Mouse (Mus musculus) thymus, adult 2 months (tissue): ENCODE data around the gene Hist3h2ba. TPM values are rescaled to one million over a fixed set of nuclear protein-coding genes. Genes with fewer than 3 reads are reported as not detected.

Experiments used
- DNase-seq: peaks from one replicate; pipeline ENCODE4 v3.0.0; 2021
- H3K27ac ChIP-seq: fragments of 200-500 bp; 2 replicates; pipeline ENCODE4 v1.5.1; 2012; ENCODE audit warnings: low read length, control low read depth; ENCODE audit not compliant: control insufficient read depth, insufficient read depth
- H3K27me3 ChIP-seq: fragments of 200-500 bp; 2 replicates; pipeline ENCODE4 v1.6.1; 2012; ENCODE audit warnings: mild to moderate bottlenecking, low read length, moderate library complexity, mixed read lengths; ENCODE audit not compliant: control insufficient read depth, insufficient read depth
- H3K36me3 ChIP-seq: fragments of 200-500 bp; 2 replicates; pipeline ENCODE4 v1.6.1; 2012; ENCODE audit warnings: mild to moderate bottlenecking, low read length, moderate library complexity; ENCODE audit not compliant: control insufficient read depth, insufficient read depth
- H3K4me1 ChIP-seq: fragments of 200-500 bp; replicated peaks from 2 replicates; pipeline ENCODE4 v1.6.1; 2012; ENCODE audit warnings: low read length; ENCODE audit not compliant: control insufficient read depth, insufficient read depth
- H3K4me3 ChIP-seq: fragments of 200-500 bp; 2 replicates; pipeline ENCODE4 v1.5.1; 2012; ENCODE audit warnings: mild to moderate bottlenecking, low read length, control low read depth, moderate library complexity; ENCODE audit not compliant: control insufficient read depth, insufficient read depth
- CTCF ChIP-seq: fragments of 200-500 bp; IDR thresholded peaks from 2 replicates; pipeline ENCODE4 v1.5.1; 2012; ENCODE audit warnings: mild to moderate bottlenecking, control low read depth, low read length, moderate library complexity, borderline replicate concordance; ENCODE audit not compliant: control insufficient read depth, poor library complexity, insufficient read depth; ENCODE audit errors: extremely low read depth
- POLR2A ChIP-seq: fragments of 200-500 bp; IDR thresholded peaks from 2 replicates; pipeline ENCODE4 v1.6.1; 2012; ENCODE audit warnings: mild to moderate bottlenecking, low read length, control low read depth, moderate library complexity; ENCODE audit not compliant: control insufficient read depth, poor library complexity, insufficient read depth; ENCODE audit errors: extremely low read depth
- WGBS: fragments of 180-500 bp; shearing (Covaris S2); methylation state at CpG from one replicate; pipeline ENCODE4 v1.1.7; 2018; 5-methylcytosine and 5-hydroxymethylcytosine counted together
- polyA plus RNA-seq: library from polyadenylated mRNA; depleted of rRNA; stranded (reverse); fragments of >200 nt; gene quantifications from 2 replicates; pipeline ENCODE4 v1.2.3, GENCODE M21; 2012

Hist3h2ba gene
- polyA plus RNA-seq, 1 experiment = 47.2 TPM

- Histone ChIP-seq H3K4me1 (peaks cover 36% of the 10 kb centered on the region), H3K27ac (peak overlapping the region; percentile 51), H3K36me3 (no peaks in the 10 kb centered on the region), H3K4me3 (peak overlapping the region; percentile 95), H3K27me3 (no peaks in the 10 kb centered on the region)
- WGBS = under 1% methylated on average over 21 of the region's 21 CpGs
- TF ChIP-seq CTCF = no peak
- no peak for TF ChIP-seq POLR2A
- no peak for DNase-seq
Measured at GRCm38 (mm10) chr11:58977607-58978026, 28.9 kb downstream of the Hist3h2ba start.

GRCm38 (mm10) chr11:58978027-58978705 lies 29.4 kb downstream of the Hist3h2ba start, which contains the start of gene Trim11:
Trim11 (plus strand) TSS chr11:58978093.
- peak; percentile 85 for TF ChIP-seq POLR2A
- no peak for TF ChIP-seq CTCF
- peak; percentile 75 for DNase-seq
- H3K4me1 ChIP-seq = peaks cover 40% of the 10 kb centered on the region
- no peaks in the 10 kb centered on the region for H3K27me3 ChIP-seq
- peak within 1 kb of the TSS; percentile 95 for H3K4me3 ChIP-seq
- under 1% methylated on average over 64 of the region's 64 CpGs for WGBS
- H3K27ac ChIP-seq = peak within 1 kb of the TSS; percentile 51
- H3K36me3 ChIP-seq = no peaks in the 10 kb centered on the region

- TF ChIP-seq CTCF (no peak), POLR2A (no peak)
Measured at GRCm38 (mm10) chr11:58978706-58979030, 29.9 kb downstream of the Hist3h2ba start.

GRCm38 (mm10) chr11:58979183-58979582 lies 30.5 kb downstream of the Hist3h2ba start:
- TF ChIP-seq CTCF (no peak), POLR2A (no peak)
- no peak for DNase-seq
- Histone ChIP-seq H3K27me3 (no peaks in the 10 kb centered on the region), H3K4me3 (peak overlapping the region; percentile 95), H3K36me3 (no peaks in the 10 kb centered on the region), H3K27ac (peak overlapping the region; percentile 1; the same call in 1 of the 2 replicates), H3K4me1 (peaks cover 48% of the 10 kb centered on the region)
- whole genome bisulfite sequencing = 30% methylated on average over 3 of the region's 3 CpGs

More at GRCm38 (mm10) chr11:58978706-58979030, 29.9 kb downstream of the Hist3h2ba start:
- 1% methylated on average over 5 of the region's 5 CpGs for WGBS
- Histone ChIP-seq H3K36me3 (no peaks in the 10 kb centered on the region), H3K27me3 (no peaks in the 10 kb centered on the region), H3K4me1 (peaks cover 43% of the 10 kb centered on the region), H3K4me3 (peak overlapping the region; percentile 95), H3K27ac (peak overlapping the region; percentile 7; the same call in 1 of the 2 replicates)
- DNase-seq = no peak

GRCm38 (mm10) chr11:58979661-58980060 lies 30.9 kb downstream of the Hist3h2ba start:
- DNase-seq = no peak
- 65% methylated on average over 7 of the region's 7 CpGs for WGBS
- peak overlapping the region; percentile 1; the same call in 1 of the 2 replicates for H3K27ac ChIP-seq
- no peak for TF ChIP-seq CTCF
- no peak for TF ChIP-seq POLR2A
- peaks cover 52% of the 10 kb centered on the region for H3K4me1 ChIP-seq
- 0 out of 2 replicates have a peak, but pooled peaks cover 3% of the 10 kb centered on the region for H3K36me3 ChIP-seq
- H3K27me3 ChIP-seq = no peaks in the 10 kb centered on the region
- H3K4me3 ChIP-seq = peak overlapping the region; percentile 38

- no peak for DNase-seq
- WGBS = 85% methylated on average over 5 of the region's 5 CpGs
- Histone ChIP-seq H3K4me1 (peaks cover 57% of the 10 kb centered on the region), H3K27ac (no peak overlapping the region), H3K4me3 (no peak overlapping the region), H3K27me3 (no peaks in the 10 kb centered on the region), H3K36me3 (peaks cover 7% of the 10 kb centered on the region; the same call in 1 of the 2 replicates)
- TF ChIP-seq CTCF (no peak), POLR2A (no peak)
Measured at GRCm38 (mm10) chr11:58980381-58980990, 31.8 kb downstream of the Hist3h2ba start.
